Mouse (Mus musculus): ENCODE measurements around the gene Abhd10.
A peak's percentile ranks its signal among the peaks of the same experiment; 100 is the strongest.

Abhd10 gene

GRCm38 (mm10) chr16:45724061-45724741 is 18.6 kb downstream of the Abhd10 start, which contains the start of gene Tagln3:
Tagln3 (minus strand) TSS chr16:45724608.
- DNase-seq = peak; percentile 82

GRCm38 (mm10) chr16:45723172-45723901 is 19.4 kb downstream of the Abhd10 start:
- DNase-seq = peak; percentile 25

- DNase-seq = peak; percentile 46
Measured at GRCm38 (mm10) chr16:45722460-45722951, 20.2 kb downstream of the Abhd10 start.

- DNase-seq = no peak
Measured at GRCm38 (mm10) chr16:45720022-45720630, 22.6 kb downstream of the Abhd10 start.

GRCm38 (mm10) chr16:45718296-45718695 is 24.5 kb downstream of the Abhd10 start:
- no peak for DNase-seq

- DNase-seq = peak; percentile 66
Measured at GRCm38 (mm10) chr16:45714489-45715150, 28.1 kb downstream of the Abhd10 start.

- no peak for DNase-seq
Measured at GRCm38 (mm10) chr16:45713878-45714277, 28.9 kb downstream of the Abhd10 start.

- DNase-seq = no peak
Measured at GRCm38 (mm10) chr16:45713261-45713660, 29.5 kb downstream of the Abhd10 start.

- DNase-seq = no peak
Measured at GRCm38 (mm10) chr16:45711263-45711662, 31.5 kb downstream of the Abhd10 start.

- peak; percentile 18 for DNase-seq
Measured at GRCm38 (mm10) chr16:45699301-45699700, 43.5 kb downstream of the Abhd10 start.

GRCm38 (mm10) chr16:45697996-45698395 is 44.8 kb downstream of the Abhd10 start:
- DNase-seq = no peak

- no peak for DNase-seq
Measured at GRCm38 (mm10) chr16:45695445-45696160, 47.2 kb downstream of the Abhd10 start.

- no peak for DNase-seq
Measured at GRCm38 (mm10) chr16:45693558-45693957, 49.2 kb downstream of the Abhd10 start, which contains the start of gene Tmprss7. Tmprss7 (minus strand) TSS chr16:45693658.

- no peak for DNase-seq
Measured at GRCm38 (mm10) chr16:45692851-45693250, 49.9 kb downstream of the Abhd10 start.

GRCm38 (mm10) chr16:45690178-45690577 is 52.6 kb downstream of the Abhd10 start:
- peak; percentile 74 for DNase-seq

GRCm38 (mm10) chr16:45686833-45687232 is 55.9 kb downstream of the Abhd10 start:
- no peak for DNase-seq

- peak; percentile 49 for DNase-seq
Measured at GRCm38 (mm10) chr16:45685295-45685694, 57.5 kb downstream of the Abhd10 start.

- peak; percentile 46 for DNase-seq
Measured at GRCm38 (mm10) chr16:45684815-45685214, 57.9 kb downstream of the Abhd10 start.
